Mouse (Mus musculus) adrenal gland (tissue): ENCODE measurements at regions not wholly inside any gene's neighbourhood (a gene's known extent, or its start where the extent isn't known, plus 50 kb on each side); places are given as distances from the start of the nearest gene placed in this dataset.
"Not testable (repeated sequence)": the region's sequence is repeated elsewhere in the genome, so short reads cannot be mapped to it uniquely, and the experiment has no call there.

Experiments
- intact Hi-C: fragments of 180-260 bp; cut with DNase I; formaldehyde crosslinking; loops from one replicate; pipeline ENCODE4 v1.15.1; 2025

GRCm38 (mm10) chr12:106308291-106308955, 298.4 kb downstream of the Vrk1 start:
- intact Hi-C loops = no loop called here

- intact Hi-C loops = no loop called here
Observed at GRCm38 (mm10) chr12:106308956-106309610, 299.1 kb downstream of the Vrk1 start.

GRCm38 (mm10) chr12:106310171-106310570, 300.1 kb downstream of the Vrk1 start:
- intact Hi-C loops = no loop called here

- intact Hi-C loops = no loop called here
Observed at GRCm38 (mm10) chr12:106310585-106311319, 300.7 kb downstream of the Vrk1 start.

GRCm38 (mm10) chr12:106311320-106311825, 301.3 kb downstream of the Vrk1 start:
- intact Hi-C loops = no loop called here

GRCm38 (mm10) chr12:106311831-106312600, 302.0 kb downstream of the Vrk1 start:
- intact Hi-C loops = no loop called here

- intact Hi-C loops = no loop called here
Observed at GRCm38 (mm10) chr12:106317738-106318137, 307.7 kb downstream of the Vrk1 start.

- intact Hi-C loops = no loop called here
Observed at GRCm38 (mm10) chr12:106321511-106321910, 311.5 kb downstream of the Vrk1 start.

GRCm38 (mm10) chr12:106326611-106327010, 316.6 kb downstream of the Vrk1 start:
- intact Hi-C loops = no loop called here

GRCm38 (mm10) chr12:106327351-106327750, 317.3 kb downstream of the Vrk1 start:
- intact Hi-C loops = no loop called here

- intact Hi-C loops = no loop called here
Observed at GRCm38 (mm10) chr12:106357867-106358266, 347.8 kb downstream of the Vrk1 start.

- intact Hi-C loops = not testable (repeated sequence)
Observed at GRCm38 (mm10) chr12:106361646-106362045, 351.6 kb downstream of the Vrk1 start.

GRCm38 (mm10) chr12:106374840-106375375, 364.9 kb downstream of the Vrk1 start:
- intact Hi-C loops = no loop called here

GRCm38 (mm10) chr12:106375886-106376285, 365.9 kb downstream of the Vrk1 start:
- intact Hi-C loops = no loop called here

- intact Hi-C loops = no loop called here
Observed at GRCm38 (mm10) chr12:106376783-106377182, 366.8 kb downstream of the Vrk1 start.

GRCm38 (mm10) chr12:106377281-106377680, 367.3 kb downstream of the Vrk1 start:
- intact Hi-C loops = no loop called here

- intact Hi-C loops = no loop called here
Observed at GRCm38 (mm10) chr12:106377761-106378160, 367.7 kb downstream of the Vrk1 start.

GRCm38 (mm10) chr12:106378303-106379075, 368.5 kb downstream of the Vrk1 start:
- intact Hi-C loops = no loop called here

- intact Hi-C loops = no loop called here
Observed at GRCm38 (mm10) chr12:106379151-106379594, 369.1 kb downstream of the Vrk1 start.

- intact Hi-C loops = no loop called here
Observed at GRCm38 (mm10) chr12:106379779-106380178, 369.8 kb downstream of the Vrk1 start.
